In genomic region chr17:73893207-73893606, GRCm38 (mm10) we compare ENCODE assay signal across 18 mouse cellular contexts. TPM values are rescaled to one million over a fixed set of nuclear protein-coding genes. Genes with fewer than 3 reads are reported as not detected.
A peak's percentile ranks its signal among the peaks of the same experiment; 100 is the strongest.
DNase-seq lines count a peak whose midpoint lies in the region; ATAC-seq and TF ChIP-seq lines count a peak whose summit lies in the region.
"Had no signal": no experiment of that assay in that cellular context is flagged by ENCODE, and none has a peak within 500 bp of the region (broad histone marks: within the 10 kb centered on the region; RNA-seq: fewer than 3 reads in every experiment).

No protein-coding gene starts in this region.

- peaks cover 10 to 17% of the 10 kb centered on the region in 2 experiments for H3K4me1 ChIP-seq in MEL (ENCODE audit: control insufficient read depth in 1 of 2, insufficient read depth in 2 of 2, low read length in 2 of 2)
- H3K4me1 ChIP-seq: hindbrain, embryonic 10.5 days; limb, embryonic 15.5 days; midbrain, embryonic 13.5 days; neural tube, embryonic 12.5 days had no signal

- no peaks in the 10 kb centered on the region for H3K79me2 ChIP-seq in MEL (ENCODE audit: control insufficient read depth, insufficient read depth, low read length, poor library complexity)

- no peak for TF ChIP-seq RAD21 in MEL (IDR thresholded peaks at IDR 0.05; ENCODE audit: low read depth, low read length)

- no peak for DNase-seq in frontal cortex, adult 2 months (ENCODE audit: extremely low spot score in 1 of 2, low spot score in 1 of 2)
- peak; percentile 84 for DNase-seq in MEL (ENCODE audit: low read depth, low spot score)
- DNase-seq in fat pad, adult 2 months (ENCODE audit: extremely low read depth, low read depth, low spot score): peak; percentile 74
- DNase-seq in kidney, adult 11 months: no peak
- no peak for DNase-seq in urinary bladder, postnatal 36 days (ENCODE audit: low spot score in 2 of 2)
- DNase-seq in thymus, postnatal 14 days: no peak
- DNase-seq: cerebellum, adult 18-20 months; kidney, postnatal 25 days; layer of hippocampus, postnatal 36 days; lung, postnatal 10 days; thymus, postnatal 4 days had no signal

- peak in 1 of 2 experiments; percentile 39; a peak in 1 of 4 replicates for TF ChIP-seq POLR2A in MEL (IDR thresholded peaks at IDR 0.05; ENCODE audit: control insufficient read depth in 1 of 2, insufficient read depth in 1 of 2, low read depth in 1 of 2, low read length in 2 of 2, poor library complexity in 1 of 2)

- H3K9ac ChIP-seq in MEL (ENCODE audit: control insufficient read depth, low read depth, low read length, poor library complexity, severe bottlenecking): peak overlapping the region; percentile 42
- H3K9ac ChIP-seq: limb, embryonic 15.5 days; midbrain, embryonic 13.5 days; neural tube, embryonic 12.5 days had no signal

- peak overlapping the region; percentile 93 for H3K27ac ChIP-seq in MEL (ENCODE audit: control insufficient read depth, low read depth, low read length)
- H3K27ac ChIP-seq: hindbrain, embryonic 10.5 days; limb, embryonic 15.5 days; midbrain, embryonic 13.5 days; neural tube, embryonic 12.5 days had no signal

- no peaks in the 10 kb centered on the region for H3K27me3 ChIP-seq in MEL (ENCODE audit: control insufficient read depth in 1 of 2, insufficient read depth in 2 of 2, low read length in 2 of 2)
- H3K27me3 ChIP-seq: limb, embryonic 15.5 days; midbrain, embryonic 13.5 days; neural tube, embryonic 12.5 days had no signal

- ATAC-seq in frontal cortex, adult (ENCODE audit: low TSS enrichment): peak; percentile 50; the same call in 1 of the 2 replicates
- ATAC-seq in megakaryocyte-erythroid progenitor cell, adult 5-6 weeks (replicated peaks; ENCODE audit: low FRiP score, low TSS enrichment, poor library complexity, severe bottlenecking): peak; percentile 38; the same call in 1 of the 2 replicates
- ATAC-seq: midbrain, embryonic 13.5 days had no signal

- TF ChIP-seq EP300 in MEL (IDR thresholded peaks at IDR 0.05; ENCODE audit: low read depth in 1 of 2, low read length in 2 of 2): peak in 1 of 2 experiments; percentile 62; a peak in 2 of 4 replicates

- no peak for TF ChIP-seq CTCF in MEL (IDR thresholded peaks at IDR 0.05 in 2 of 3, conservative IDR thresholded peaks at IDR 0.05 in 1 of 3; ENCODE audit: control insufficient read depth in 1 of 3, insufficient read depth in 1 of 3, low read depth in 2 of 3, low read length in 3 of 3, poor library complexity in 1 of 3, severe bottlenecking in 1 of 3)

- H3K9me3 ChIP-seq in MEL (replicated peaks; ENCODE audit: insufficient read depth, low read length): no peaks in the 10 kb centered on the region
- H3K9me3 ChIP-seq: hindbrain, embryonic 10.5 days; limb, embryonic 15.5 days; midbrain, embryonic 13.5 days; neural tube, embryonic 12.5 days had no signal

- peak overlapping the region; percentile 48 to 49 for H3K4me3 ChIP-seq in MEL (ENCODE audit: control insufficient read depth in 1 of 2, insufficient read depth in 1 of 2, low read depth in 2 of 2, low read length in 2 of 2)
- H3K4me3 ChIP-seq: hindbrain, embryonic 10.5 days; limb, embryonic 15.5 days; midbrain, embryonic 13.5 days; neural tube, embryonic 12.5 days had no signal

- H3K36me3 ChIP-seq in MEL (ENCODE audit: control insufficient read depth in 1 of 2, insufficient read depth in 2 of 2, low read length in 2 of 2): peaks cover 0 to 10% of the 10 kb centered on the region in 2 experiments; a peak in 2 of 4 replicates
- H3K36me3 ChIP-seq: G1E; hindbrain, embryonic 10.5 days; limb, embryonic 15.5 days; midbrain, embryonic 13.5 days; neural tube, embryonic 12.5 days had no signal

TF ChIP-seq in MEL, 35 proteins besides CTCF, POLR2A, EP300 and RAD21:
- TF ChIP-seq ZNF384 (IDR thresholded peaks at IDR 0.05; ENCODE audit: low read depth, low read length) (peak; percentile 91), NELFE (IDR thresholded peaks at IDR 0.05; ENCODE audit: low read depth, low read length) (0 out of 2 replicates have a peak, but pooled peaks have one; percentile 19), HCFC1 (IDR thresholded peaks at IDR 0.05; ENCODE audit: low read depth, low read length) (0 out of 2 replicates have a peak, but pooled peaks have one; percentile 30), ELF1 (IDR thresholded peaks at IDR 0.05; ENCODE audit: low read depth, low read length) (no peak), MAFK (IDR thresholded peaks at IDR 0.05; ENCODE audit: borderline replicate concordance, low read depth, low read length) (peak; percentile 23; the same call in 1 of the 2 replicates), MYC (IDR thresholded peaks at IDR 0.05; ENCODE audit: low read depth, low read length) (0 out of 2 replicates have a peak, but pooled peaks have one; percentile 10), MYB (IDR thresholded peaks at IDR 0.05; ENCODE audit: low read depth, low read length) (peak; percentile 60; the same call in 1 of the 2 replicates), POLR2AphosphoS2 (IDR thresholded peaks at IDR 0.05; ENCODE audit: low read length) (no peak), TBP (IDR thresholded peaks at IDR 0.05; ENCODE audit: low read depth, low read length) (peak; percentile 33; the same call in 1 of the 2 replicates), UBTF (IDR thresholded peaks at IDR 0.05; ENCODE audit: borderline replicate concordance, insufficient read depth, low read depth, low read length) (no peak)

RNA-seq across cellular contexts. Expression of gene Xdh, which starts 56.8 kb away (rescaled TPM):
- polyA plus RNA-seq in frontal cortex, adult 2 months (2012; rRNA removed): 4.5 and 5.3 TPM in 2 replicates
- 2.0 TPM in 2 replicates for total RNA-seq in MEL (2012; rRNA removed)
- 10 to 100 TPM in 1 of 2 experiments, not detected in 1; 14.5 TPM for polyA plus RNA-seq in MEL (2012; ENCODE audit: insufficient read depth in 1 of 2, insufficient read length in 2 of 2, low read depth in 1 of 2, low replicate concordance in 2 of 2, missing spikeins in 1 of 2)
- total RNA-seq in megakaryocyte-erythroid progenitor cell, adult 5-6 weeks (2014; fragmentation: Nextera tagmentation): 1.8 and 12.0 TPM in 2 replicates
- total RNA-seq in megakaryocyte-erythroid progenitor cell, adult 5-6 weeks (2017): 4.0 and 11.0 TPM in 2 replicates
- polyA plus RNA-seq: G1E had no signal

Comparison
In these comparisons a context has a peak if more than half of its experiments do, and no peak if none do; other contexts are left out.
1. DNase-seq: peak in MEL (single experiment) and fat pad, adult 2 months (single experiment); none in frontal cortex, adult 2 months (0 of 2), kidney, adult 11 months (single experiment), urinary bladder, postnatal 36 days (0 of 2) and thymus, postnatal 14 days (single experiment).